Mouse (Mus musculus): ENCODE data around the gene Tmod4. TPM values are rescaled to one million over a fixed set of nuclear protein-coding genes. Genes with fewer than 3 reads are reported as not detected.

Tmod4 gene
- polyA plus RNA-seq, 1 experiment from 2014 or later: 1.9 TPM

Small RNAs within 50 kb of the gene (microRNA-seq; reads per million reads assigned to microRNA genes)
- not detected for gene Mir8099-1

Other genes starting within 250 kb of the Tmod4 start
- gene Psmb4, start 237.5 kb upstream of the Tmod4 start, polyA plus RNA-seq (2015; fragmentation: Nextera tagmentation; extraction: Ambion mirVana): 361 and 368 TPM in 2 replicates
- 32.7 and 34.8 TPM in 2 replicates for gene Selenbp1, start 191.4 kb upstream of the Tmod4 start, polyA plus RNA-seq (2015; fragmentation: Nextera tagmentation; extraction: Ambion mirVana)
- 8.6 TPM in 2 replicates for gene Rfx5, start 170.4 kb upstream of the Tmod4 start, polyA plus RNA-seq (2015; fragmentation: Nextera tagmentation; extraction: Ambion mirVana)
- gene Pi4kb, start 149.7 kb upstream of the Tmod4 start, polyA plus RNA-seq (2015; fragmentation: Nextera tagmentation; extraction: Ambion mirVana): 27.8 and 34.3 TPM in 2 replicates
- 23.5 and 24.4 TPM in 2 replicates for gene Zfp687, start 109.0 kb upstream of the Tmod4 start, polyA plus RNA-seq (2015; fragmentation: Nextera tagmentation; extraction: Ambion mirVana)
- gene Psmd4, start 81.9 kb upstream of the Tmod4 start, polyA plus RNA-seq (2015; fragmentation: Nextera tagmentation; extraction: Ambion mirVana): 282 and 310 TPM in 2 replicates
- gene Pip5k1a, start 17.5 kb upstream of the Tmod4 start, polyA plus RNA-seq (2015; fragmentation: Nextera tagmentation; extraction: Ambion mirVana): 26.5 and 28.4 TPM in 2 replicates
- 216 and 217 TPM in 2 replicates for gene Vps72, start 13.5 kb upstream of the Tmod4 start, polyA plus RNA-seq (2015; fragmentation: Nextera tagmentation; extraction: Ambion mirVana)
- 82.4 and 84.4 TPM in 2 replicates for gene Scnm1, start 9.5 kb downstream of the Tmod4 start, polyA plus RNA-seq (2015; fragmentation: Nextera tagmentation; extraction: Ambion mirVana)
- gene Lysmd1, start 9.6 kb downstream of the Tmod4 start, polyA plus RNA-seq (2015; fragmentation: Nextera tagmentation; extraction: Ambion mirVana): 19.1 and 19.6 TPM in 2 replicates
- gene Tnfaip8l2, start 17.9 kb downstream of the Tmod4 start, polyA plus RNA-seq (2015; fragmentation: Nextera tagmentation; extraction: Ambion mirVana): 2.6 and 3.1 TPM in 2 replicates
- 11.1 and 11.7 TPM in 2 replicates for gene Sema6c, start 36.0 kb downstream of the Tmod4 start, polyA plus RNA-seq (2015; fragmentation: Nextera tagmentation; extraction: Ambion mirVana)
- 11.5 and 12.5 TPM in 2 replicates for gene Gabpb2, start 93.4 kb downstream of the Tmod4 start, polyA plus RNA-seq (2015; fragmentation: Nextera tagmentation; extraction: Ambion mirVana)
- gene Cdc42se1, start 104.3 kb downstream of the Tmod4 start, polyA plus RNA-seq (2015; fragmentation: Nextera tagmentation; extraction: Ambion mirVana): 77.1 and 82.7 TPM in 2 replicates
- 15.1 and 17.1 TPM in 2 replicates for gene Mllt11, start 107.7 kb downstream of the Tmod4 start, polyA plus RNA-seq (2015; fragmentation: Nextera tagmentation; extraction: Ambion mirVana)
- gene Gm128, start 117.1 kb downstream of the Tmod4 start, polyA plus RNA-seq (2015; fragmentation: Nextera tagmentation; extraction: Ambion mirVana): 0.73 and 0.88 TPM in 2 replicates
- gene Bnipl, start 126.7 kb downstream of the Tmod4 start, polyA plus RNA-seq (2015; fragmentation: Nextera tagmentation; extraction: Ambion mirVana): 2.2 and 2.5 TPM in 2 replicates
- 38.1 and 41.2 TPM in 2 replicates for gene Mindy1, start 156.9 kb downstream of the Tmod4 start, polyA plus RNA-seq (2015; fragmentation: Nextera tagmentation; extraction: Ambion mirVana)
- gene Prune1, start 157.6 kb downstream of the Tmod4 start, polyA plus RNA-seq (2015; fragmentation: Nextera tagmentation; extraction: Ambion mirVana): 24.2 and 26.9 TPM in 2 replicates
- 2.0 and 2.5 TPM in 2 replicates for gene Anxa9, start 182.7 kb downstream of the Tmod4 start, polyA plus RNA-seq (2015; fragmentation: Nextera tagmentation; extraction: Ambion mirVana)
- 181 and 184 TPM in 2 replicates for gene Cers2, start 190.3 kb downstream of the Tmod4 start, polyA plus RNA-seq (2015; fragmentation: Nextera tagmentation; extraction: Ambion mirVana)
- gene Setdb1, start 232.7 kb downstream of the Tmod4 start, polyA plus RNA-seq (2015; fragmentation: Nextera tagmentation; extraction: Ambion mirVana): 47.2 and 53.0 TPM in 2 replicates

Measured in limb, embryonic 13.5 days (tissue).